9 mouse cellular contexts compared by ENCODE assay signal in the genomic region with DNA sequence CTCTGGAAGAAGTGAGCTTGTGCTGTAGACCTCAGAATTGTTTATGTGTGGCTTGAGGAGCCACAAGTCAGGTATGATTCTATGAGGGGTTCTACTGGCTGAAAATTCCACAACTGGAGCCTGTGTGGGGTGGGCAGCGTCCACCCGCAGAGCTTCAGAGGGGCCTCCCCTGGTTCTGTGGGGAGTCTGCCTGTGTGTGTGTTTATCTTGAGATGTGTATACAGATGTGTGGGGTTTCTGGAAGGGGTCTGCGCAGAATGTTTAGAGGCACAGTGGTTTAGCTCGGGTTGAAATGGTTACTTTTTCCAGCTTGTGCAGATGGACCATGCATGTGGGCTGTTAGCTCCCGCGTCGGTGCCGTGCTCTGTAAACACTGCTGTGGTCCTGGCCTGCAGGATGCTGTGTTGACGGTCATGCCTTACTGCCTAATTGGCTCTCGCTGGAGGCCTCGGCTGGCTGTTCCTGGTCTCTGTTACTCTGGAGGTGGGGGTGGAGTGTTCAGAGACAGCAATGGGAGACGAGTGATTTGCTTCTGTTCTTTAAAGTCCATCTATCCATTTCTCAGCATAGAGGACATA.
A peak's percentile ranks its signal among the peaks of the same experiment; 100 is the strongest.
DNase-seq lines count a peak whose midpoint lies in the region; ATAC-seq and TF ChIP-seq lines count a peak whose summit lies in the region.
"Had no signal": no experiment of that assay in that cellular context is flagged by ENCODE, and none has a peak within 500 bp of the region (broad histone marks: within the 10 kb centered on the region; RNA-seq: fewer than 3 reads in every experiment).

No protein-coding gene starts in this region.

- no peak overlapping the region; the same call in 1 of the 2 replicates for H3K9ac ChIP-seq in kidney, embryonic 16.5 days (replicated peaks; ENCODE audit: low read length)
- H3K9ac ChIP-seq in heart, postnatal 0 days (replicated peaks; ENCODE audit: low read depth, low read length) = no peak overlapping the region
- H3K9ac ChIP-seq in limb, embryonic 14.5 days (ENCODE audit: low read depth, low read length, severe bottlenecking) = no peak overlapping the region
- H3K9ac ChIP-seq: midbrain, embryonic 15.5 days had no signal

- peak; percentile 87 for ATAC-seq in kidney, embryonic 16.5 days (ENCODE audit: low FRiP score, low TSS enrichment)
- no peak for ATAC-seq in heart, postnatal 0 days (ENCODE audit: insufficient read depth, low read depth)
- ATAC-seq in limb, embryonic 14.5 days (ENCODE audit: low FRiP score, low read depth) = peak; percentile 56
- ATAC-seq: midbrain, embryonic 15.5 days had no signal

- no peak overlapping the region for H3K4me3 ChIP-seq in kidney, embryonic 16.5 days (ENCODE audit: low read length)
- no peak overlapping the region for H3K4me3 ChIP-seq in embryonic facial prominence, embryonic 10.5 days
- H3K4me3 ChIP-seq in heart, postnatal 0 days (ENCODE audit: low read depth, low read length) = no peak overlapping the region
- H3K4me3 ChIP-seq in limb, embryonic 14.5 days (replicated peaks; ENCODE audit: low read length) = no peak overlapping the region
- H3K4me3 ChIP-seq: midbrain, embryonic 15.5 days had no signal

- WGBS in kidney, embryonic 16.5 days = 18% methylated on average over 12 of the region's 12 CpGs
- 34% methylated on average over 12 of the region's 12 CpGs for WGBS in embryonic facial prominence, embryonic 10.5 days
- WGBS in heart, postnatal 0 days = 60% methylated on average over 12 of the region's 12 CpGs
- 20% methylated on average over 12 of the region's 12 CpGs for WGBS in limb, embryonic 14.5 days

- no peak for TF ChIP-seq POLR2A in limb, embryonic 14.5 days (IDR thresholded peaks at IDR 0.05; ENCODE audit: borderline replicate concordance, extremely low read depth, insufficient read depth, insufficient read length)

- DNase-seq in kidney, adult 9 months = no peak
- DNase-seq in embryonic facial prominence, embryonic 10.5 days (ENCODE audit: low spot score) = peak; percentile 44
- DNase-seq in heart, postnatal 0 days (ENCODE audit: low spot score) = no peak
- DNase-seq in limb, embryonic 14.5 days (ENCODE audit: low spot score) = no peak
- no peak for DNase-seq in frontal cortex, adult 2 months (ENCODE audit: extremely low spot score in 1 of 2, low spot score in 1 of 2)
- DNase-seq in natural killer cell, adult 2 months (ENCODE audit: low spot score in 2 of 2) = no peak
- DNase-seq in frontal cortex, postnatal 14 days (ENCODE audit: low spot score in 2 of 2) = no peak

- no peak for TF ChIP-seq EP300 in heart, postnatal 0 days (IDR thresholded peaks at IDR 0.05; ENCODE audit: low read depth)

- no peaks in the 10 kb centered on the region for H3K27me3 ChIP-seq in kidney, embryonic 16.5 days (ENCODE audit: insufficient read depth, low read length)
- no peaks in the 10 kb centered on the region for H3K27me3 ChIP-seq in embryonic facial prominence, embryonic 10.5 days (replicated peaks; ENCODE audit: low read depth, poor library complexity, severe bottlenecking)
- no peaks in the 10 kb centered on the region for H3K27me3 ChIP-seq in heart, postnatal 0 days (ENCODE audit: control insufficient read depth, insufficient read depth, low read length)
- no peaks in the 10 kb centered on the region for H3K27me3 ChIP-seq in limb, embryonic 14.5 days (ENCODE audit: control insufficient read depth, insufficient read depth, low read length)
- H3K27me3 ChIP-seq: midbrain, embryonic 15.5 days had no signal

- no peak overlapping the region for H3K4me2 ChIP-seq in kidney, embryonic 16.5 days (replicated peaks; ENCODE audit: low read depth, low read length)
- no peak overlapping the region for H3K4me2 ChIP-seq in heart, postnatal 0 days (ENCODE audit: low read depth, low read length)
- H3K4me2 ChIP-seq in limb, embryonic 14.5 days (replicated peaks; ENCODE audit: low read depth, low read length, severe bottlenecking) = 0 out of 2 replicates have a peak overlapping the region, but pooled peaks have one; percentile 16
- H3K4me2 ChIP-seq: midbrain, embryonic 15.5 days had no signal

- H3K9me3 ChIP-seq in kidney, embryonic 16.5 days (ENCODE audit: low read length) = no peaks in the 10 kb centered on the region
- no peaks in the 10 kb centered on the region for H3K9me3 ChIP-seq in embryonic facial prominence, embryonic 10.5 days
- no peaks in the 10 kb centered on the region for H3K9me3 ChIP-seq in heart, postnatal 0 days (replicated peaks; ENCODE audit: control insufficient read depth, low read length)
- no peaks in the 10 kb centered on the region for H3K9me3 ChIP-seq in limb, embryonic 14.5 days (ENCODE audit: control insufficient read depth, low read length)
- H3K9me3 ChIP-seq: midbrain, embryonic 15.5 days had no signal

- H3K27ac ChIP-seq in kidney, embryonic 16.5 days (ENCODE audit: low read length) = peak overlapping the region; percentile 43; the same call in 1 of the 2 replicates
- H3K27ac ChIP-seq in embryonic facial prominence, embryonic 10.5 days (replicated peaks) = peak overlapping the region; percentile 8
- peak overlapping the region; percentile 96 for H3K27ac ChIP-seq in heart, postnatal 0 days (ENCODE audit: low read depth)
- peak overlapping the region; percentile 23 for H3K27ac ChIP-seq in limb, embryonic 14.5 days (replicated peaks; ENCODE audit: low read depth, low read length)
- H3K27ac ChIP-seq: midbrain, embryonic 15.5 days had no signal

- no peak for TF ChIP-seq CTCF in heart, postnatal 0 days (IDR thresholded peaks at IDR 0.05; ENCODE audit: low read depth)

- peaks cover 22% of the 10 kb centered on the region for H3K4me1 ChIP-seq in kidney, embryonic 16.5 days (ENCODE audit: insufficient read depth, low read length)
- H3K4me1 ChIP-seq in embryonic facial prominence, embryonic 10.5 days = peaks cover 26% of the 10 kb centered on the region
- H3K4me1 ChIP-seq in heart, postnatal 0 days (ENCODE audit: control insufficient read depth, insufficient read depth) = peaks cover 13% of the 10 kb centered on the region; the same call in 1 of the 2 replicates
- peaks cover 26% of the 10 kb centered on the region for H3K4me1 ChIP-seq in limb, embryonic 14.5 days (ENCODE audit: control insufficient read depth, insufficient read depth, low read length)
- H3K4me1 ChIP-seq: midbrain, embryonic 15.5 days had no signal

- no peaks in the 10 kb centered on the region for H3K36me3 ChIP-seq in kidney, embryonic 16.5 days (ENCODE audit: insufficient read depth, low read length)
- H3K36me3 ChIP-seq in embryonic facial prominence, embryonic 10.5 days (replicated peaks) = no peaks in the 10 kb centered on the region
- H3K36me3 ChIP-seq in heart, postnatal 0 days (replicated peaks; ENCODE audit: control insufficient read depth, insufficient read depth, low read length) = no peaks in the 10 kb centered on the region
- no peaks in the 10 kb centered on the region for H3K36me3 ChIP-seq in limb, embryonic 14.5 days (ENCODE audit: control insufficient read depth, insufficient read depth, low read length)
- H3K36me3 ChIP-seq: midbrain, embryonic 15.5 days had no signal

Comparison
In these comparisons a context has a peak if more than half of its experiments do, and no peak if none do; other contexts are left out.
1. H3K27ac ChIP-seq: peak in every context shown above with its lines; median percentile 96 in heart, postnatal 0 days; 43 in kidney, embryonic 16.5 days; 23 in limb, embryonic 14.5 days; 8 in embryonic facial prominence, embryonic 10.5 days.